Mouse (Mus musculus) ES-E14 (cell line): ENCODE measurements around the gene Nfkbie.

Experiments
- HCFC1 ChIP-seq: IDR thresholded peaks from 2 replicates; pipeline ENCODE4 v1.6.1; 2012; ENCODE audit warnings: low read length, inconsistent platforms, borderline replicate concordance; ENCODE audit not compliant: insufficient read depth
- MAFK ChIP-seq: IDR thresholded peaks from 2 replicates; pipeline ENCODE4 v1.6.1; 2014; ENCODE audit warnings: mild to moderate bottlenecking, low read depth, low read length, inconsistent platforms; ENCODE audit not compliant: insufficient read depth
- ZNF384 ChIP-seq: IDR thresholded peaks from 2 replicates; pipeline ENCODE4 v1.6.1; 2012; ENCODE audit warnings: low read depth, low read length, inconsistent platforms

GRCm38 (mm10) chr17:45523263-45523662 is 32.2 kb upstream of the Nfkbie start, which contains the start of gene Tcte1:
- TF ChIP-seq ZNF384 (no peak), MAFK (no peak), HCFC1 (no peak)
